Comparison of ENCODE assay signal across 8 mouse cellular contexts in genomic region chr15:31599834-31600233, GRCm38 (mm10). TPM values are rescaled to one million over a fixed set of nuclear protein-coding genes. Genes with fewer than 3 reads are reported as not detected.
DNase-seq lines count a peak whose midpoint lies in the region; ATAC-seq and TF ChIP-seq lines count a peak whose summit lies in the region.

No protein-coding gene starts in this region.

- H3K36me3 ChIP-seq in embryonic facial prominence, embryonic 13.5 days = peaks cover 31% of the 10 kb centered on the region
- peaks cover 41% of the 10 kb centered on the region for H3K36me3 ChIP-seq in limb, embryonic 10.5 days
- H3K36me3 ChIP-seq in neural tube, embryonic 14.5 days (ENCODE audit: control insufficient read depth, insufficient read depth, low read length) = peaks cover 17% of the 10 kb centered on the region

- peaks cover 28% of the 10 kb centered on the region for H3K4me1 ChIP-seq in embryonic facial prominence, embryonic 13.5 days
- H3K4me1 ChIP-seq in limb, embryonic 10.5 days = peaks cover 18% of the 10 kb centered on the region
- H3K4me1 ChIP-seq in neural tube, embryonic 14.5 days (ENCODE audit: control insufficient read depth, insufficient read depth, low read length) = peaks cover 26% of the 10 kb centered on the region

- H3K4me3 ChIP-seq in layer of hippocampus, adult 2 months = peak overlapping the region; percentile 73
- H3K4me3 ChIP-seq in embryonic facial prominence, embryonic 13.5 days = peak overlapping the region; percentile 96
- peak overlapping the region; percentile 95 for H3K4me3 ChIP-seq in limb, embryonic 10.5 days
- peak overlapping the region; percentile 88; the same call in 1 of the 2 replicates for H3K4me3 ChIP-seq in neural tube, embryonic 14.5 days (ENCODE audit: low read depth, low read length)

- no peak for TF ChIP-seq CTCF in layer of hippocampus, adult 2 months (conservative IDR thresholded peaks at IDR 0.05)

- H3K27me3 ChIP-seq in embryonic facial prominence, embryonic 13.5 days = no peaks in the 10 kb centered on the region
- no peaks in the 10 kb centered on the region for H3K27me3 ChIP-seq in limb, embryonic 10.5 days (ENCODE audit: low read depth, poor library complexity, severe bottlenecking)
- no peaks in the 10 kb centered on the region for H3K27me3 ChIP-seq in neural tube, embryonic 14.5 days (ENCODE audit: control insufficient read depth, insufficient read depth, low read length)

- 74% methylated on average over 4 of the region's 4 CpGs for WGBS in embryonic facial prominence, embryonic 13.5 days
- WGBS in limb, embryonic 10.5 days = 75% methylated on average over 4 of the region's 4 CpGs
- 79% methylated on average over 4 of the region's 4 CpGs for WGBS in neural tube, embryonic 14.5 days

- no peak overlapping the region for H3K27ac ChIP-seq in layer of hippocampus, adult 2 months
- no peak overlapping the region for H3K27ac ChIP-seq in embryonic facial prominence, embryonic 13.5 days
- no peak overlapping the region for H3K27ac ChIP-seq in limb, embryonic 10.5 days
- no peak overlapping the region for H3K27ac ChIP-seq in neural tube, embryonic 14.5 days (ENCODE audit: low read depth, low read length)

- no peaks in the 10 kb centered on the region for H3K9me3 ChIP-seq in embryonic facial prominence, embryonic 13.5 days
- no peaks in the 10 kb centered on the region for H3K9me3 ChIP-seq in limb, embryonic 10.5 days (replicated peaks)
- H3K9me3 ChIP-seq in neural tube, embryonic 14.5 days (ENCODE audit: control insufficient read depth, low read length) = no peaks in the 10 kb centered on the region

- H3K4me2 ChIP-seq in embryonic facial prominence, embryonic 13.5 days = peak overlapping the region; percentile 95
- H3K4me2 ChIP-seq in neural tube, embryonic 14.5 days (ENCODE audit: low read depth, low read length) = peak overlapping the region; percentile 93

- no peak for ATAC-seq in embryonic facial prominence, embryonic 13.5 days (ENCODE audit: insufficient number of reproducible peaks, insufficient read depth, low FRiP score, low TSS enrichment, low read depth)
- ATAC-seq in neural tube, embryonic 14.5 days (ENCODE audit: low read depth) = no peak
- ATAC-seq in cerebellum, adult (ENCODE audit: insufficient number of reproducible peaks, low FRiP score, low TSS enrichment) = no peak

- DNase-seq in layer of hippocampus, adult 2 months (ENCODE audit: low spot score in 2 of 2) = no peak
- DNase-seq in layer of hippocampus, adult 8-10 months (ENCODE audit: low spot score in 2 of 2) = no peak
- DNase-seq in limb, embryonic 10.5 days (ENCODE audit: low spot score) = no peak
- DNase-seq in ovary, postnatal 10 days (ENCODE audit: low spot score) = no peak
- no peak for DNase-seq in adrenal gland, postnatal 36 days

- H3K9ac ChIP-seq in embryonic facial prominence, embryonic 13.5 days = 0 out of 2 replicates have a peak overlapping the region, but pooled peaks have one; percentile 98
- no peak overlapping the region for H3K9ac ChIP-seq in neural tube, embryonic 14.5 days (replicated peaks; ENCODE audit: low read depth, low read length)

RNA-seq across cellular contexts. Expression of gene Cct5, which starts 1.8 kb away (rescaled TPM):
- 100 to 1,000 TPM; 236 to 247 TPM for total RNA-seq in layer of hippocampus, adult 2 months (2021)
- total RNA-seq in layer of hippocampus, adult 8-10 months (2022) = 100 to 1,000 TPM; 206 to 227 (median 219) TPM
- 537 and 566 TPM in 2 replicates for polyA plus RNA-seq in embryonic facial prominence, embryonic 13.5 days (2015; fragmentation: Nextera tagmentation; extraction: Ambion mirVana)
- 754 and 870 TPM in 2 replicates for polyA plus RNA-seq in limb, embryonic 10.5 days (2016; fragmentation: Nextera tagmentation; extraction: Ambion mirVana)
- 498 and 536 TPM in 2 replicates for polyA plus RNA-seq in neural tube, embryonic 14.5 days (2014; fragmentation: Nextera tagmentation; extraction: Ambion mirVana)
- total RNA-seq in adrenal gland, postnatal 36 days (2021) = 100 to 1,000 TPM; 318 to 346 TPM

RNA-seq across cellular contexts. Expression of gene Fam173b, which starts 1.8 kb away (rescaled TPM):
- 10 to 100 TPM; 11.2 to 11.3 TPM for total RNA-seq in layer of hippocampus, adult 2 months (2021)
- total RNA-seq in layer of hippocampus, adult 8-10 months (2022) = 10 to 100 TPM; 11.4 to 16.8 (median 11.5) TPM
- polyA plus RNA-seq in embryonic facial prominence, embryonic 13.5 days (2015; fragmentation: Nextera tagmentation; extraction: Ambion mirVana) = 12.4 and 12.8 TPM in 2 replicates
- polyA plus RNA-seq in limb, embryonic 10.5 days (2016; fragmentation: Nextera tagmentation; extraction: Ambion mirVana) = 13.7 and 14.7 TPM in 2 replicates
- polyA plus RNA-seq in neural tube, embryonic 14.5 days (2014; fragmentation: Nextera tagmentation; extraction: Ambion mirVana) = 10.2 and 12.2 TPM in 2 replicates
- 10 to 100 TPM; 22.4 to 25.2 TPM for total RNA-seq in adrenal gland, postnatal 36 days (2021)

RNA-seq across cellular contexts. Expression of gene Cmbl, which starts 34.6 kb away (rescaled TPM):
- total RNA-seq in layer of hippocampus, adult 2 months (2021) = 10 to 100 TPM; 12.7 to 12.8 TPM
- total RNA-seq in layer of hippocampus, adult 8-10 months (2022) = 10 to 100 TPM; 17.4 to 21.0 (median 19.4) TPM
- 2.4 and 2.7 TPM in 2 replicates for polyA plus RNA-seq in embryonic facial prominence, embryonic 13.5 days (2015; fragmentation: Nextera tagmentation; extraction: Ambion mirVana)
- polyA plus RNA-seq in limb, embryonic 10.5 days (2016; fragmentation: Nextera tagmentation; extraction: Ambion mirVana) = 0.98 and 2.0 TPM in 2 replicates
- 1.7 and 5.6 TPM in 2 replicates for polyA plus RNA-seq in neural tube, embryonic 14.5 days (2014; fragmentation: Nextera tagmentation; extraction: Ambion mirVana)
- total RNA-seq in adrenal gland, postnatal 36 days (2021) = 100 to 1,000 TPM; 117 to 206 TPM

Comparison
In these comparisons a context has a peak if more than half of its experiments do, and no peak if none do; other contexts are left out.
1. RNA of gene Cmbl, which starts 34.6 kb away (total RNA-seq): 117 to 206 TPM in adrenal gland, postnatal 36 days; 17.4 to 21.0 TPM in layer of hippocampus, adult 8-10 months and 12.7 to 12.8 TPM in layer of hippocampus, adult 2 months; every median in the first group is over 4 times any median in the second.
2. Peak in every context shown above with its lines, with median percentiles within 50 percentile points of each other: H3K4me3 ChIP-seq.